Mouse (Mus musculus): ENCODE measurements around the gene Ccdc69. TPM values are rescaled to one million over a fixed set of nuclear protein-coding genes. Genes with fewer than 3 reads are reported as not detected.
"Not testable (repeated sequence)": the region's sequence is repeated elsewhere in the genome, so short reads cannot be mapped to it uniquely, and the experiment has no call there.

The Ccdc69 gene
- total RNA-seq (2021): 1 to 10 TPM; 3.0 to 3.3 TPM
- long read RNA-seq, experiment 1, partial matches to known transcripts: 0 of 5 reads
- long read RNA-seq, experiment 1, other reads (novel, unspliced or antisense): 1 of 5 reads
- long read RNA-seq, experiment 2, partial matches to known transcripts: 1 of 4 reads
- long read RNA-seq, experiment 2, other reads (novel, unspliced or antisense): 0 of 4 reads

GRCm38 (mm10) chr11:55077331-55078231 lies at the start of gene Ccdc69:
Gene Ccdc69 (minus strand): TSS chr11:55078131.
- peak; percentile 84 for DNase-seq (ENCODE audit: low spot score)

DNA sequence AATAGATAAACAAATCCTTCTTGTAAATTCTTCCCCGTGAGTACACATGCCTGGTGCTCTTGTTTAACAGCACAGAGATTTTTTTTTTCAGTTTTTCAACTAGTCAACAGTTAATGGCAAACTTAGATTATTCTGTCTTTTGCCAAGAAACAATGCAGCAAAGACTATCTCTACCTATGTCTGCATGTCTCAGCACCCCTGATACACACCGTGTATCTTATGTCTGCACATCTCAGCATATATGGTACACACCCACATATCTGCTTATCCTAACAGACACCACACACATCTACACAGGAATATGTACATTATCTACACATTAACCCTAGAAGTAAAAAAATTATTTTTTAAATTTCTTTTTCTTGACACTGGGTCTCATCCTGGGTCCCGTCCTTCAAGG lies 48.7 kb upstream of the Ccdc69 start:
- no peak for DNase-seq (ENCODE audit: low spot score)

GRCm38 (mm10) chr11:55121430-55121829 lies 43.5 kb upstream of the Ccdc69 start:
- no peak for DNase-seq (ENCODE audit: low spot score)

GRCm38 (mm10) chr11:55120821-55121271 lies 42.9 kb upstream of the Ccdc69 start:
- DNase-seq (ENCODE audit: low spot score): no peak

DNA sequence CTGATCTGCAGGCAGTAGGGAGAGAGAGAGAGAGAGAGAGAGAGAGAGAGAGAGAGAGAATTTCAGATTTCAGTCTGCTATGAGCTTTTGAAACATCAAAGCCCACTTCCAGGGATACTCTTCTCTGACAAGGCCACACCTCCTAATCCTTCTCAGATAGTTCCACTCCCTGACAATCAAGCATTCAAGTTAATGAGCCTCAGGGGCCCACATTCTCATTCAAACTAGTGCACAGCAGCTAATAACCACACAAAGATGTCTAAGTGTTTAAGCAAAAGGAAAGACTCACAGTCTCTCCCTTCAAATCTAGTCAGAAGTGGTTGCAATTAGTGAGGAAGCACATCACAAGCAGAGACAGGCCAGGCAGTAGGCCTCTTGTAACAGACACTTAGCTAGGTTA lies 42.3 kb upstream of the Ccdc69 start:
- no peak for DNase-seq (ENCODE audit: low spot score)

DNA sequence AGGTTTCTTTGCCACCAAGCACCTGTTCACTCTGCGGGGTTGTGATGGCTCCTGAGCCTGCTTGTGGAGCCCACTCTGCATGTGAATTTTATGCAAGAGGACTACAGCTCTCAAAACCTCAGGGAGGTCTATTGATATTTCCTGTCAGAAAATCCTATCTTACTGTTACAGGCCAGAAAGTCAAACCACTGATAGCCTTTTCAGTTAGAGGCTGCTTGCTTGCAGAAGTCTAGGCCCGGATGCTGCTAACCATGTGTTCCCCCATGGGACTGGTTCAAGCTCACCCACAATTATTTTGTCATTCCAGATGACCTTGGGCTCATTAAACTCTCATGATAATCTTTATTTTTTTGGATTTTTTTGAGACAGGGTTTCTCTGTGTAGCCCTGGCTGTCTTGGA lies 39.1 kb upstream of the Ccdc69 start:
- no peak for DNase-seq (ENCODE audit: low spot score)

DNA sequence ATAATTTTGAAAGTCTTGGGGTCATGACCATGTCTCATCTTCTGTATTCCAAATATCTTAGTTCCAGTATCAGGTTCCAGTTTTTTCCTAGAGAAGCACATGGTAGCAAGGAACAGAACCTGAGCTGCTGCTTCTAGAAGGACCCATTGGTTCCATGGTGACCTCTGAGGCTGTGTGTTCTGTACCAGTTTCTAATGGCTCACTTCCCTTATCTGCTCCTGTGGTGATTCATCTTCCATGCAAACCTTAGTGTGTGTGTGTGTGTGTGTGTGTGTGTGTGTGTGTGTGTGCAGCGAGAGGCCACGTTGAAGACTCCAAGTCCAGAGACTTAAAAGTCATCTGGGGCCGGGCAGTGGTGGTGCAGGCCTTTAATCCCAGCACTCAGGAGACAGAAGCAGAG lies 38.1 kb upstream of the Ccdc69 start:
- no peak for DNase-seq (ENCODE audit: low spot score)

GRCm38 (mm10) chr11:55114291-55114690 lies 36.4 kb upstream of the Ccdc69 start:
- DNase-seq (ENCODE audit: low spot score): no peak

DNA sequence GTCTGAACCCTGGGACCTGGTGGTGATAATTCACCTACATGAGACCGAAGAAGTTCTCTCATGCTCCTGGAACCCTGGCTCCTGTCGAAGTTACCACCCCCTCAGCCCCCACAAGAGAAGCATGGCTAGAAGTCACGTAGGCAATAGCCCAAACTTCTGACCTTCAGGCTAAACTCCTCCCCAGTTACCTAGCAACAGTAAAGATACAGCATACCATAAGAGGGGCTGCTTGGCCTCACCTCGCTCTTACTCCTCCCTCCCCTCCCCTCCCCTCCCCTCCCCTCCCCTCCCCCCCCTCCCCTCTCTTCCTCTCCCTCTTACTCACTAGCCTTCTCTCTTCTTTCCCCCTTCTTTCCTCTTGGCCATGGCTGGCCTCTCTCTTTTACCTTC lies 35.9 kb upstream of the Ccdc69 start:
- not testable (repeated sequence) for DNase-seq (ENCODE audit: low spot score)

DNA sequence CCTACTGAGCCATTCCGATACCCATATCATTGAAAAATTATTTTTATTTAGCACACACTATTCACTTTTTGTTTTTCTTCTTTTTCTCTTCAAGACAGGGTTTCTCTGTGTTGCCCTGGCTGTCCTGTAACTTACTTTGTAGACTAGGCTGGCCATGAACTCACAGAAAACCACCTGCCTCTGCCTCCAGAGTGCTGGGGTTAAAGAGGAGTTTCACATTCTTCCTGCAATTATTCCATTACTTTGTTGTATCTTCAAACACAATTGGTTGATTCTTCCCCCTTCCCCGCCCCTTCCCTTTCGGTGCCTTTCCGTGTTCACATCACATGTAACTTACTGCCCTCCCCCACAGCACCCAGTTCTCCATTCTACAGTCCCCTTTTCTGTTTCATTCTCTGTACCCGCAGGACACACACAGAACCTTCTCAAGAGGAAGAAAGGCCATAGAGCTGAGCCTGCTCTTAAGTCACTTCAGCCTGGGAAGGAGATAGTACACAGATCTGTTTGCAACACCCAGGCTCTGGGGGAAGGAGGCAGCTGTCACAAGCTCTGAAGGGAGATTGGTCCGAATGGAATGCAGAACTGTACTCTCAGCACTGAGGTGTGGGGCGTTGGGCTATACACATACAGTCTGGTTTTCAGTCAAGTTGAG lies 35.4 kb upstream of the Ccdc69 start:
- no peak for DNase-seq (ENCODE audit: low spot score)

DNA sequence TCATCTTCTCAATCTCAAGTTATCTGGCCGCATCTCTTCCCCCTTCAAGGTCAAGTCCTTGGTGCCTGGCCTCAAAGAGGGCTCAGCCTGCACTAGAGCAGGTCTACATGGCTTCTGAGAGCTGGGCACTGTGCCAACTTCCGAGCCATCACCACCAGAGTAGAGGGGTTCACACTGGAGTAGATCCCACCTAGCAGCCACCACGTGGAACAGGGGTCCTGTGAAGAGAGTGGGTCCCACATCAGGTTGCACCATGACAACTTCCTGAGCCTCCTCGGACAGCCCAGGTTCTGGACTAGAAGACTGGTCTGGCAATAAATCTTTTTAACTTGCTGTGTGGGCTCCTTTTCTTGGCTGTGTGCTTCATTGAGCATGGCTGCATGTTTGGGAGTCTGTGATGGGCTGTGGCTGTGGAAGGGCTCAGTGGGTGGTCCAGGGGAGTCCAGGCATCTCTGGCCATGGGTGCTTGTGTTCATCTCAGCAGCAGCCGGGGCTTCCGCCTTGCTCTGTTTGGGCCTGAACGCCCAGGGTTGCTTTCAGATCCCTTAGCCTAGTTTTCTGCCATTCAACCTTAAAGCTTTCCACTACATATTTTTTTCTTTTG lies 32.7 kb upstream of the Ccdc69 start:
- no peak for DNase-seq (ENCODE audit: low spot score)

GRCm38 (mm10) chr11:55109521-55110300 lies 31.8 kb upstream of the Ccdc69 start:
- no peak for DNase-seq (ENCODE audit: low spot score)

GRCm38 (mm10) chr11:55106636-55107035 lies 28.7 kb upstream of the Ccdc69 start:
- DNase-seq (ENCODE audit: low spot score): no peak

- no peak for DNase-seq (ENCODE audit: low spot score)
Measured at GRCm38 (mm10) chr11:55105389-55105788, 27.5 kb upstream of the Ccdc69 start.

GRCm38 (mm10) chr11:55103229-55103628 lies 25.3 kb upstream of the Ccdc69 start:
- no peak for DNase-seq (ENCODE audit: low spot score)

DNA sequence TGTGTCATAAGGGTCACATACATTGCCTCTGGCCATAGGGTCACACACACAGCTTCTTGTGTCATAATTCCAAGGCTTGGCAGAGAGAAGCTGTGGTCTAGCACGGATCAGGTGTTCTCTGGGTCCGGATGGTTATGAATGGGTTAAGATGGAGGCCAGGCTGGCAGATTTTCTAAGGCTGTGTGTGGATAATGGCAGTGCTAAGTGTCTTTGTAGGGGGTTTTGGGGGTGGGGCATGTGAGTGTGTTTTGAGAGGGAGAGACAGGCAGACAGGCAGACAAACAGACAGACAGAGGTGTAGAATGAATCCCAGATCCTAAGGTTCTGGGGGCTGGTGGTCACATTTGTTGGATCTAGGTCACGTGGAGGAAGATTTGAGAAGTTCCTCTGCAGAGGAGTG lies 24.1 kb upstream of the Ccdc69 start:
- DNase-seq (ENCODE audit: low spot score): no peak

- no peak for DNase-seq (ENCODE audit: low spot score)
Measured at GRCm38 (mm10) chr11:55099868-55100267, 21.9 kb upstream of the Ccdc69 start.

DNA sequence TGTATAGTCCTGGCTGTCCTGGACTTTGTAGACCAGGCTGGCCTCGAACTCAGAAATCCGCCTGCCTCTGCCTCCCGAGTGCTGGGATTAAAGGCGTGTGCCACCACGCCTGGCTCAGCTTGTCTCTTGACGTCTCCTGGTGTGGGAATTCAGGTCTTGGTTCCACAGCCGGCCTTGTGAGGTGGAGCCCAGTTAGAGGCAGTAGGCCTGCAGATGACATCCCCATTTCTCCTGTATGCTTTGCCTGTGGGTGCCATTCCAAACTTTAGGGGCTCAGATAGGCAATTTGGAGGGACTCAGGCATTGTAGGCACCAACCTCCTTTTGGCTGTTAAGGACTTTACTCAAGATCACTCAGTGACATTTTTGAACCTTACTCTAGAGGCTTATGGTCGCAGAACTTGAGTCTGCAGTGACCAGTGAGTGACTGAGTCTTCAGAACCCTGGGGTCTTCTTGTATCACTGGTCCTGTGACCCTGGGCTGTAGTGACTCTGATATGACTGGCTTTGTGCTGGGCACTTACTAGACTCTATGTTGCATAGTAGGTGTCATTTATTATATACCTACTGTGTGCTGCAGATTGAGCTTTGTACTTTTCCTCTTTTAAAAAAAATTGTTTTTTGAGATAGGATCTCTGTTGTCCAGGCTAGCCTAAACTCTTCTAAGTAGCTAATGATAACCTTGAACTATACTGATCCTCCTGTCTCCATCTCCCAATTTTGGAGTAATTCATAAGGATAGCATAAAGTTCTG lies 21.3 kb upstream of the Ccdc69 start:
- no peak for DNase-seq (ENCODE audit: low spot score)

GRCm38 (mm10) chr11:55098189-55098915 lies 20.4 kb upstream of the Ccdc69 start:
- DNase-seq (ENCODE audit: low spot score): no peak

All from gastrocnemius, adult 18-20 months (tissue).